Mouse (Mus musculus) ES-E14 (cell line): ENCODE data around the gene Sema3f. TPM values are rescaled to one million over a fixed set of nuclear protein-coding genes. Genes with fewer than 3 reads are reported as not detected.

Source experiments
- DNase-seq: peaks from one replicate; pipeline ENCODE4 v3.0.0-alpha.2; 2013; ENCODE audit warnings: low read depth, low spot score
- H3K27ac ChIP-seq: 2 replicates; pipeline ENCODE4 v1.5.1; 2012; ENCODE audit warnings: low read depth, mild to moderate bottlenecking, low read length, moderate library complexity, mixed read lengths; ENCODE audit not compliant: poor library complexity, insufficient read depth, severe bottlenecking
- H3K36me3 ChIP-seq: 2 replicates; pipeline ENCODE4 v1.6.1; 2012; ENCODE audit warnings: mild to moderate bottlenecking, low read length, moderate library complexity, mixed read lengths; ENCODE audit not compliant: control insufficient read depth, poor library complexity, insufficient read depth, severe bottlenecking
- H3K4me1 ChIP-seq, 2 experiments: fragments of 150-350 bp in 1 of 2; sonication (generic) in 1 of 2; 2 replicates each; pipeline ENCODE4 v1.6.1; 2012; ENCODE audit warnings: low read length in 2 of 2, mild to moderate bottlenecking in 1 of 2, mixed read lengths in 1 of 2; ENCODE audit not compliant: control insufficient read depth in 2 of 2, insufficient read depth in 2 of 2, poor library complexity in 1 of 2
- H3K4me3 ChIP-seq, 2 experiments: fragments of 150-350 bp in 1 of 2; sonication (generic) in 1 of 2; 2 replicates each; pipeline ENCODE4 v1.5.1; 2012; ENCODE audit warnings: low read length in 2 of 2, low read depth in 1 of 2, mild to moderate bottlenecking in 1 of 2, mixed read lengths in 1 of 2; ENCODE audit not compliant: insufficient read depth in 1 of 2, poor library complexity in 1 of 2, severe bottlenecking in 1 of 2
- H3K9ac ChIP-seq: 2 replicates; pipeline ENCODE4 v1.6.1; 2012; ENCODE audit warnings: low read depth, mild to moderate bottlenecking, low read length, mixed read lengths; ENCODE audit not compliant: poor library complexity, insufficient read depth, severe bottlenecking
- H3K9me3 ChIP-seq: fragments of 150-350 bp; sonication (generic); 2 replicates; pipeline ENCODE4 v1.6.1; 2012; ENCODE audit warnings: low read depth, mild to moderate bottlenecking, low read length; ENCODE audit not compliant: control insufficient read depth, insufficient read depth
- CHD2 ChIP-seq: IDR thresholded peaks from 2 replicates; pipeline ENCODE4 v1.6.1; 2014; ENCODE audit warnings: mild to moderate bottlenecking, low read depth, low read length, inconsistent platforms
- HCFC1 ChIP-seq: IDR thresholded peaks from 2 replicates; pipeline ENCODE4 v1.6.1; 2012; ENCODE audit warnings: low read length, inconsistent platforms, borderline replicate concordance; ENCODE audit not compliant: insufficient read depth
- MAFK ChIP-seq: IDR thresholded peaks from 2 replicates; pipeline ENCODE4 v1.6.1; 2014; ENCODE audit warnings: mild to moderate bottlenecking, low read depth, low read length, inconsistent platforms; ENCODE audit not compliant: insufficient read depth
- ZC3H11A ChIP-seq: IDR thresholded peaks from 2 replicates; pipeline ENCODE4 v1.6.1; 2012; ENCODE audit warnings: low read depth, mild to moderate bottlenecking, inconsistent platforms, low read length, borderline replicate concordance
- ZNF384 ChIP-seq: IDR thresholded peaks from 2 replicates; pipeline ENCODE4 v1.6.1; 2012; ENCODE audit warnings: low read depth, low read length, inconsistent platforms
- in situ Hi-C, 2 experiments: fragments of 600-800 bp; cut with MboI; formaldehyde crosslinking; loops; one replicate each; pipeline ENCODE4 v1.15.1; 2025; ENCODE audit warnings: low sequenced_read_pairs in 2 of 2, inconsistent platforms in 1 of 2; ENCODE audit not compliant: unreplicated experiment in 2 of 2
- total RNA-seq: library from RNA; depleted of rRNA; stranded (reverse); fragments of 300-350 nt; gene quantifications from 2 replicates; pipeline ENCODE4 v1.2.3, GENCODE M21; 2012

Sema3f gene
- total RNA-seq, 1 experiment, result 11.6 TPM

GRCm38 (mm10) chr9:107723292-107723691, 13.0 kb upstream of the Sema3f start:
- H3K9ac ChIP-seq, result no peak overlapping the region

GRCm38 (mm10) chr9:107718781-107719540, 8.7 kb upstream of the Sema3f start:
- H3K4me1 ChIP-seq, result peaks cover 3 to 34% of the 10 kb centered on the region in 2 experiments; a peak in 3 of 4 replicates
- no peaks in the 10 kb centered on the region for H3K36me3 ChIP-seq
- no peak overlapping the region for H3K4me3 ChIP-seq
- H3K27ac ChIP-seq, result no peak overlapping the region
- no peak for TF ChIP-seq CHD2
- no peak for TF ChIP-seq MAFK
- TF ChIP-seq ZNF384, result no peak
- no peak for TF ChIP-seq ZC3H11A
- TF ChIP-seq HCFC1, result no peak
- no peak for DNase-seq
- no peaks in the 10 kb centered on the region for H3K9me3 ChIP-seq
- in situ Hi-C loops, result no loop called here
- H3K9ac ChIP-seq, result no peak overlapping the region

More at GRCm38 (mm10) chr9:107723292-107723691, 13.0 kb upstream of the Sema3f start:
- no peak for DNase-seq
- Histone ChIP-seq H3K36me3 (no peaks in the 10 kb centered on the region), H3K27ac (no peak overlapping the region; the same call in 1 of the 2 replicates), H3K9me3 (no peaks in the 10 kb centered on the region), H3K4me1 (peaks cover 3 to 31% of the 10 kb centered on the region in 2 experiments; a peak in 3 of 4 replicates), H3K4me3 (no peak overlapping the region)
- in situ Hi-C loops, result no loop called here
- TF ChIP-seq CHD2, result no peak
- no peak for TF ChIP-seq MAFK
- TF ChIP-seq HCFC1, result no peak
- TF ChIP-seq ZC3H11A, result no peak
- TF ChIP-seq ZNF384, result no peak

- H3K9ac ChIP-seq, result no peak overlapping the region
Observed at GRCm38 (mm10) chr9:107716951-107717350, 6.7 kb upstream of the Sema3f start.

GRCm38 (mm10) chr9:107715632-107716031, 5.4 kb upstream of the Sema3f start:
- Histone ChIP-seq H3K36me3 (no peaks in the 10 kb centered on the region), H3K9me3 (no peaks in the 10 kb centered on the region), H3K4me3 (no peak overlapping the region), H3K4me1 (peaks cover 4 to 22% of the 10 kb centered on the region in 2 experiments; a peak in 3 of 4 replicates), H3K27ac (no peak overlapping the region), H3K9ac (no peak overlapping the region)
- in situ Hi-C loops, result no loop called here
- TF ChIP-seq ZC3H11A (no peak), MAFK (no peak), HCFC1 (no peak), ZNF384 (no peak), CHD2 (no peak)
- DNase-seq, result no peak

More at GRCm38 (mm10) chr9:107716951-107717350, 6.7 kb upstream of the Sema3f start:
- in situ Hi-C loops, result no loop called here
- Histone ChIP-seq H3K4me3 (no peak overlapping the region), H3K4me1 (peaks cover 4 to 21% of the 10 kb centered on the region in 2 experiments; a peak in 3 of 4 replicates), H3K9me3 (no peaks in the 10 kb centered on the region), H3K27ac (no peak overlapping the region), H3K36me3 (no peaks in the 10 kb centered on the region)
- DNase-seq, result no peak
- TF ChIP-seq ZC3H11A (no peak), MAFK (no peak), HCFC1 (no peak), ZNF384 (no peak), CHD2 (no peak)
